Mouse (Mus musculus) adrenal gland (tissue): ENCODE results near the gene Dtx1.

Experiments
- intact Hi-C: fragments of 180-260 bp; cut with DNase I; formaldehyde crosslinking; loops from one replicate; pipeline ENCODE4 v1.15.1; 2025

The Dtx1 gene

GRCm38 (mm10) chr5:120644227-120644626, 67.5 kb downstream of the Dtx1 start:
- intact Hi-C loops = no loop called here

GRCm38 (mm10) chr5:120643365-120644085, 68.2 kb downstream of the Dtx1 start:
- intact Hi-C loops = no loop called here

- intact Hi-C loops = no loop called here
Measured at GRCm38 (mm10) chr5:120640094-120640493, 71.6 kb downstream of the Dtx1 start.

- intact Hi-C loops = no loop called here
Measured at GRCm38 (mm10) chr5:120635633-120636032, 76.1 kb downstream of the Dtx1 start.

GRCm38 (mm10) chr5:120634860-120635259, 76.9 kb downstream of the Dtx1 start:
- intact Hi-C loops = no loop called here

GRCm38 (mm10) chr5:120634131-120634530, 77.6 kb downstream of the Dtx1 start, which contains the start of gene Cfap73:
Cfap73 (minus strand) TSS chr5:120634235.
- intact Hi-C loops = no loop called here

- intact Hi-C loops = no loop called here
Measured at GRCm38 (mm10) chr5:120631892-120632291, 79.8 kb downstream of the Dtx1 start.

- intact Hi-C loops = no loop called here
Measured at GRCm38 (mm10) chr5:120631128-120631527, 80.6 kb downstream of the Dtx1 start.
